Mouse (Mus musculus): ENCODE measurements around the gene Scrn1. TPM values are rescaled to one million over a fixed set of nuclear protein-coding genes. Genes with fewer than 3 reads are reported as not detected.

Scrn1 gene
- polyA plus RNA-seq, 1 experiment from 2014 or later = 2.7 TPM

- ATAC-seq (ENCODE audit: low read depth) = no peak
- H3K4me3 ChIP-seq (ENCODE audit: low read length) = no peak overlapping the region
- no peak overlapping the region for H3K27ac ChIP-seq (ENCODE audit: low read length)
- no peaks in the 10 kb centered on the region for H3K36me3 ChIP-seq (ENCODE audit: control insufficient read depth, insufficient read depth, low read length)
- no peak overlapping the region for H3K4me2 ChIP-seq (ENCODE audit: low read depth, low read length)
- WGBS = 70% methylated on average over 9 of the region's 9 CpGs
- no peaks in the 10 kb centered on the region for H3K4me1 ChIP-seq (replicated peaks; ENCODE audit: control insufficient read depth, insufficient read depth, low read length)
- H3K9me3 ChIP-seq (ENCODE audit: control insufficient read depth, low read length) = no peaks in the 10 kb centered on the region
- no peaks in the 10 kb centered on the region for H3K27me3 ChIP-seq (ENCODE audit: control insufficient read depth, insufficient read depth, low read depth, low read length)
- H3K9ac ChIP-seq (ENCODE audit: low read length) = no peak overlapping the region
Measured at GRCm38 (mm10) chr6:54540252-54540887, 25.9 kb downstream of the Scrn1 start.

- Histone ChIP-seq H3K27me3 (ENCODE audit: control insufficient read depth, insufficient read depth, low read depth, low read length) (no peaks in the 10 kb centered on the region), H3K4me1 (replicated peaks; ENCODE audit: control insufficient read depth, insufficient read depth, low read length) (no peaks in the 10 kb centered on the region), H3K4me3 (ENCODE audit: low read length) (no peak overlapping the region), H3K27ac (ENCODE audit: low read length) (no peak overlapping the region), H3K4me2 (ENCODE audit: low read depth, low read length) (no peak overlapping the region), H3K9me3 (ENCODE audit: control insufficient read depth, low read length) (no peaks in the 10 kb centered on the region), H3K9ac (ENCODE audit: low read length) (no peak overlapping the region), H3K36me3 (ENCODE audit: control insufficient read depth, insufficient read depth, low read length) (no peaks in the 10 kb centered on the region)
- WGBS = 86% methylated on average over 7 of the region's 7 CpGs
- ATAC-seq (ENCODE audit: low read depth) = no peak
Measured at GRCm38 (mm10) chr6:54539396-54539795, 26.9 kb downstream of the Scrn1 start.

GRCm38 (mm10) chr6:54538773-54539173 is 27.5 kb downstream of the Scrn1 start:
- WGBS = 37% methylated on average over 3 of the region's 3 CpGs
- H3K4me1 ChIP-seq (replicated peaks; ENCODE audit: control insufficient read depth, insufficient read depth, low read length) = no peaks in the 10 kb centered on the region
- no peak overlapping the region for H3K9ac ChIP-seq (ENCODE audit: low read length)
- H3K9me3 ChIP-seq (ENCODE audit: control insufficient read depth, low read length) = no peaks in the 10 kb centered on the region
- H3K27ac ChIP-seq (ENCODE audit: low read length) = no peak overlapping the region
- no peak for ATAC-seq (ENCODE audit: low read depth)
- no peaks in the 10 kb centered on the region for H3K36me3 ChIP-seq (ENCODE audit: control insufficient read depth, insufficient read depth, low read length)
- no peaks in the 10 kb centered on the region for H3K27me3 ChIP-seq (ENCODE audit: control insufficient read depth, insufficient read depth, low read depth, low read length)
- H3K4me3 ChIP-seq (ENCODE audit: low read length) = no peak overlapping the region
- no peak overlapping the region for H3K4me2 ChIP-seq (ENCODE audit: low read depth, low read length)

GRCm38 (mm10) chr6:54537053-54537452 is 29.2 kb downstream of the Scrn1 start:
- Histone ChIP-seq H3K27ac (ENCODE audit: low read length) (no peak overlapping the region), H3K27me3 (ENCODE audit: control insufficient read depth, insufficient read depth, low read depth, low read length) (no peaks in the 10 kb centered on the region), H3K4me3 (ENCODE audit: low read length) (no peak overlapping the region), H3K9me3 (ENCODE audit: control insufficient read depth, low read length) (no peaks in the 10 kb centered on the region), H3K4me2 (ENCODE audit: low read depth, low read length) (no peak overlapping the region), H3K9ac (ENCODE audit: low read length) (no peak overlapping the region), H3K36me3 (ENCODE audit: control insufficient read depth, insufficient read depth, low read length) (no peaks in the 10 kb centered on the region), H3K4me1 (replicated peaks; ENCODE audit: control insufficient read depth, insufficient read depth, low read length) (no peaks in the 10 kb centered on the region)
- no peak for ATAC-seq (ENCODE audit: low read depth)
- WGBS = 79% methylated on average over 7 of the region's 7 CpGs

- no peak overlapping the region for H3K27ac ChIP-seq (ENCODE audit: low read length)
- H3K9ac ChIP-seq (ENCODE audit: low read length) = no peak overlapping the region
- 82% methylated on average over 4 of the region's 4 CpGs for WGBS
- no peak overlapping the region for H3K4me2 ChIP-seq (ENCODE audit: low read depth, low read length)
- ATAC-seq (ENCODE audit: low read depth) = no peak
- no peak overlapping the region for H3K4me3 ChIP-seq (ENCODE audit: low read length)
- H3K36me3 ChIP-seq (ENCODE audit: control insufficient read depth, insufficient read depth, low read length) = no peaks in the 10 kb centered on the region
- H3K9me3 ChIP-seq (ENCODE audit: control insufficient read depth, low read length) = no peaks in the 10 kb centered on the region
- H3K4me1 ChIP-seq (replicated peaks; ENCODE audit: control insufficient read depth, insufficient read depth, low read length) = 0 out of 2 replicates have a peak, but pooled peaks cover 3% of the 10 kb centered on the region
- no peaks in the 10 kb centered on the region for H3K27me3 ChIP-seq (ENCODE audit: control insufficient read depth, insufficient read depth, low read depth, low read length)
Measured at GRCm38 (mm10) chr6:54535485-54535884, 30.8 kb downstream of the Scrn1 start.

- H3K27me3 ChIP-seq (ENCODE audit: control insufficient read depth, insufficient read depth, low read depth, low read length) = no peaks in the 10 kb centered on the region
- H3K4me3 ChIP-seq (ENCODE audit: low read length) = no peak overlapping the region
- H3K27ac ChIP-seq (ENCODE audit: low read length) = no peak overlapping the region
- no peak overlapping the region for H3K4me2 ChIP-seq (ENCODE audit: low read depth, low read length)
- peak; percentile 54; the same call in 1 of the 2 replicates for ATAC-seq (ENCODE audit: low read depth)
- no peaks in the 10 kb centered on the region for H3K36me3 ChIP-seq (ENCODE audit: control insufficient read depth, insufficient read depth, low read length)
- no peaks in the 10 kb centered on the region for H3K9me3 ChIP-seq (ENCODE audit: control insufficient read depth, low read length)
- H3K9ac ChIP-seq (ENCODE audit: low read length) = no peak overlapping the region
- WGBS = 28% methylated on average over 8 of the region's 8 CpGs
- 0 out of 2 replicates have a peak, but pooled peaks cover 3% of the 10 kb centered on the region for H3K4me1 ChIP-seq (replicated peaks; ENCODE audit: control insufficient read depth, insufficient read depth, low read length)
Measured at GRCm38 (mm10) chr6:54531048-54531481, 35.2 kb downstream of the Scrn1 start.

GRCm38 (mm10) chr6:54530182-54530581 is 36.1 kb downstream of the Scrn1 start:
- Histone ChIP-seq H3K9me3 (ENCODE audit: control insufficient read depth, low read length) (no peaks in the 10 kb centered on the region), H3K36me3 (ENCODE audit: control insufficient read depth, insufficient read depth, low read length) (no peaks in the 10 kb centered on the region), H3K27me3 (ENCODE audit: control insufficient read depth, insufficient read depth, low read depth, low read length) (no peaks in the 10 kb centered on the region), H3K4me3 (ENCODE audit: low read length) (no peak overlapping the region), H3K9ac (ENCODE audit: low read length) (no peak overlapping the region), H3K4me2 (ENCODE audit: low read depth, low read length) (no peak overlapping the region), H3K4me1 (replicated peaks; ENCODE audit: control insufficient read depth, insufficient read depth, low read length) (0 out of 2 replicates have a peak, but pooled peaks cover 3% of the 10 kb centered on the region), H3K27ac (ENCODE audit: low read length) (no peak overlapping the region)
- no peak for ATAC-seq (ENCODE audit: low read depth)
- 67% methylated on average over 2 of the region's 2 CpGs for WGBS

- H3K4me2 ChIP-seq (ENCODE audit: low read depth, low read length) = no peak overlapping the region
- ATAC-seq (ENCODE audit: low read depth) = no peak
- no peak overlapping the region for H3K9ac ChIP-seq (ENCODE audit: low read length)
- no peaks in the 10 kb centered on the region for H3K36me3 ChIP-seq (ENCODE audit: control insufficient read depth, insufficient read depth, low read length)
- H3K4me3 ChIP-seq (ENCODE audit: low read length) = no peak overlapping the region
- no peak overlapping the region for H3K27ac ChIP-seq (ENCODE audit: low read length)
- H3K27me3 ChIP-seq (ENCODE audit: control insufficient read depth, insufficient read depth, low read depth, low read length) = no peaks in the 10 kb centered on the region
- no peaks in the 10 kb centered on the region for H3K9me3 ChIP-seq (ENCODE audit: control insufficient read depth, low read length)
- 84% methylated on average over 8 of the region's 8 CpGs for WGBS
- 0 out of 2 replicates have a peak, but pooled peaks cover 3% of the 10 kb centered on the region for H3K4me1 ChIP-seq (replicated peaks; ENCODE audit: control insufficient read depth, insufficient read depth, low read length)
Measured at GRCm38 (mm10) chr6:54528666-54529065, 37.6 kb downstream of the Scrn1 start.

GRCm38 (mm10) chr6:54518758-54519157 is 47.5 kb downstream of the Scrn1 start:
- Histone ChIP-seq H3K9ac (ENCODE audit: low read length) (no peak overlapping the region), H3K4me3 (ENCODE audit: low read length) (no peak overlapping the region), H3K4me2 (ENCODE audit: low read depth, low read length) (no peak overlapping the region), H3K27me3 (ENCODE audit: control insufficient read depth, insufficient read depth, low read depth, low read length) (no peaks in the 10 kb centered on the region), H3K9me3 (ENCODE audit: control insufficient read depth, low read length) (no peaks in the 10 kb centered on the region), H3K4me1 (replicated peaks; ENCODE audit: control insufficient read depth, insufficient read depth, low read length) (no peaks in the 10 kb centered on the region), H3K36me3 (ENCODE audit: control insufficient read depth, insufficient read depth, low read length) (no peaks in the 10 kb centered on the region), H3K27ac (ENCODE audit: low read length) (no peak overlapping the region)
- ATAC-seq (ENCODE audit: low read depth) = no peak
- WGBS = 51% methylated on average over 5 of the region's 5 CpGs

All from lung, embryonic 16.5 days (tissue).